Mouse (Mus musculus): ENCODE data around the gene Ppp1r1a.
A peak's percentile ranks its signal among the peaks of the same experiment; 100 is the strongest.

Gene Ppp1r1a

DNA sequence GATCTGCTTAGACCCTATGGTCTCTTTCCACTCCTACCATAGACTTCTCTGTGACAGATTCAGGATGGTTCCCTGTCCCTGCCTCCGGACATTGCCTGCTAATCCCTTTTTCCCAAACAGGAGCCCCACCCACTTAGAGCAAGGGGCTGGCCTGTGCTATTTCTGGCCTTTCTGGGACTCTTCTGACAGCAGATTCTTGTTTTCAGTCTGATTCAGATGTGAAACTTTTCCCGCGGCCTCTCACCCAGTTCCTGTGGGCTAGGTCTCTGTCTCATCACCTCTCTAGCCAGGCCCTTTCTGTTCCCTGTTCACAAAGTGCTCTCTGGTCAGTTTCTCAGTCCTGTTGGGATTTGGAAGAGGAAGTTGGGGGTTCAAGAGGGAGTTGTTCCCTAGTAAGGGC, 22.9 kb downstream of the Ppp1r1a start:
- DNase-seq (ENCODE audit: low spot score in 2 of 2) = no peak

DNA sequence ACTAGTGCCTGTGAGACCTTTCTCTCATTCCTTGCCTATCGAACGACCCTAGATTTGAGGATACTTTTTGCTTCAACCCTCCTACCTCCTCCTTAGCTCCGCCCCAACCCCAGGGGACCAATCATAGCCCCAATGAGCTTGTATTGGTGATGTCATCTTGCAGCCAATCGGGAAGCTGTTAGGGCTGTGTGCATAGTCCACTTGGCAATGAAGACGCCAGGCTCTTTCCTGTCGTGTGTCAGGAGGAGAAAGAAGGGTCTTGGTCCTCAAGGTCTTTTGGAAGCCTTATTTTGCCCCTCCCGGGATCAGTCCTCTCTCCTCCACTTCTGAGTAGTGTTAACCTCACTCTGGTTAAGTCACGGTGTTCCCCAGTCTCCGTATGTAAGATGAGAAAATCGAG, 23.7 kb downstream of the Ppp1r1a start:
- DNase-seq (ENCODE audit: low spot score in 2 of 2) = peak; percentile 41 to 53

DNA sequence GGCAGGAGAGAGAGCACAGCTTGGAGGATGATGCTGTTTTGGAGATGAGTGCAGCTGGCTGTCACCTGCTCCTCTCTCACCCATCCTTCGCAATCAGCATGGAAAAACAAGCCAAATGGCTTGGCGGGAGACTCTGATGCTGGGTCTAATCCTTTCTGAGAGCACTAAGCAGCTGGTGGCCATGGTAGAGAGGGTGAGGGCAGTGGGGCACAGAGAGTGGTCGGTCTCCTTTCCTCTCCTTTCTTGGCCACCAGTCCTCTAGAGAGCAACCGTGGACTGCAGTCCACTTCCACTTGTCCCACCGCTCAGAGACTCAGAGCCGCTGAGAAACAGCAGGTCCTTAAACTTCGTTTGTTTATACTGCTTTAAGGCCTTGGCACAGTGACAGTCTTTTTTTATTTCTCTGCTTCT, 24.2 kb downstream of the Ppp1r1a start:
- DNase-seq (ENCODE audit: low spot score in 2 of 2) = no peak

DNA sequence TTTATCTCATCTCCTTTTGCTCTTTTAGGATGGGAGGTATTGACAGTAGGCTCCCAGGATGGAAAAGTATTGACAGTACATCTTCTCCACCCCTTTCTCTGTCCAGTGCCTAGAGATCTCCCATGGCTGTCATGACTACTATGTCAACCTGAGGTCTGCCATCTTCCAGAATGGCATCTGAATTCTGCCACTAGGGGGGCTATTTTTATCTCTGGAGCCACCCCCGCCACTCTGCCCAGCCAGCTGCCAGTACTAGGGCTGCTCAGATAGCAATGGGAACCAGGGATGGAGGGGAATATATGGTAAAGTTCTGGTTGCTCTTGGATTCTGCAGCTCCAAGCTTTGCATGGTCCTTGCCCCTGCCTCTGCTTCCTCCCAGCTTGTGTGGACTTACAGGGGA, 26.2 kb downstream of the Ppp1r1a start:
- no peak for DNase-seq (ENCODE audit: low spot score in 2 of 2)

DNA sequence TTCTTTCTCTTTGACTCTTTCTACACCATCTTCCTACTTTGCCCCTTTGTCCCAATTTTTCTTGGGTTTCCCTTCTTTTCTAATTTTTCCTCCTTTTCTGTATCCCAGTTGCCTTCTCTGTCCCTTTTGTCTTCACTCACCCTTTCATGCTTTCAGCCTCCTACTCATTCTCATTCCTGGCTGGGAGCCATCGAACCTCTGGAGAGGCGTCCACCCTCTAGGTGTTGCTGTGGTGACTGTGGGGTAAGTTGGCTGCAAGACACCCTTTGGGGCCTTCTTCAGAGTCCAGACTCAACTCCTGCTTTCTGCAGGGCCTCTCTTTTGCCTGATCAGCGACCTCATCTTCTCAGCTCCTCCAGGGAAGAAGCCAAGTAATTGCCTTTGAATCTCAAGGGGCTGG, 28.5 kb downstream of the Ppp1r1a start:
- DNase-seq (ENCODE audit: low spot score in 2 of 2) = no peak

DNA sequence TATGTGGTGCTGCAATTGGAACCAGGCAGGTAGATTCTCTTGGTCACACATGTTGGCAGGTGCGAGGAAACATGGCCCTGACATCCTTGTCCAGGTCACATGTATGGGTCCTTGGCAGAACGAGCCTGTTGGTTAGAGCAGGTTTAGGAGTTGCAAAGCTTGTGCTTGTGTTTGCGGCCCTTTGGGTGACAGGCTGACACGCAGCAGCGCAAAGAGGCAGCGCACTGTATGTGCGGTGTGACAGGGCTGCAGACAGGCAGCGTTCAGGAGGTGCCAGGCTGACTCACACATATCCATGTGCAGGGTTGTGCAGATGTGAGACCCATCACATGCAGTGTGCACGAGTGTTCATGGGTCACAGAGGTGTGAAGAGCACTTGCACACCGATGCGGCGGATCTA, 34.1 kb downstream of the Ppp1r1a start:
- DNase-seq (ENCODE audit: low spot score in 2 of 2) = no peak

DNA sequence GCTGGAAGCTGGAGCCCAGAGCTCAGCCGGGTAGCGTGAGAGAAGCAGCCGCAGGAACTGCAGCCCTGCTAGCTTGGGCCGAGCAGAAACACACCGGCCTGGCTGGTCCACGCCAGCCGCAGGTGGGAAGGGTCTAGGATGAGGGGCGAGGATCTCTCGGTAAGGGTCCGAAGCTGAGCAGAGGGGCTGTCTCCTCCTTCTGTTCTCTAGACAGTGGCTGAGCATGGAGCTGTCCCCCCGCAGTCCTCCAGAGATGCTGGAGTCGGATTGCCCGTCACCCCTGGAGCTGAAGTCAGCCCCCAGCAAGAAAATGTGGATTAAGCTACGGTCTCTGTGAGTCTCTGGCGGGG, 34.6 kb downstream of the Ppp1r1a start:
- no peak for DNase-seq (ENCODE audit: low spot score in 2 of 2)

DNA sequence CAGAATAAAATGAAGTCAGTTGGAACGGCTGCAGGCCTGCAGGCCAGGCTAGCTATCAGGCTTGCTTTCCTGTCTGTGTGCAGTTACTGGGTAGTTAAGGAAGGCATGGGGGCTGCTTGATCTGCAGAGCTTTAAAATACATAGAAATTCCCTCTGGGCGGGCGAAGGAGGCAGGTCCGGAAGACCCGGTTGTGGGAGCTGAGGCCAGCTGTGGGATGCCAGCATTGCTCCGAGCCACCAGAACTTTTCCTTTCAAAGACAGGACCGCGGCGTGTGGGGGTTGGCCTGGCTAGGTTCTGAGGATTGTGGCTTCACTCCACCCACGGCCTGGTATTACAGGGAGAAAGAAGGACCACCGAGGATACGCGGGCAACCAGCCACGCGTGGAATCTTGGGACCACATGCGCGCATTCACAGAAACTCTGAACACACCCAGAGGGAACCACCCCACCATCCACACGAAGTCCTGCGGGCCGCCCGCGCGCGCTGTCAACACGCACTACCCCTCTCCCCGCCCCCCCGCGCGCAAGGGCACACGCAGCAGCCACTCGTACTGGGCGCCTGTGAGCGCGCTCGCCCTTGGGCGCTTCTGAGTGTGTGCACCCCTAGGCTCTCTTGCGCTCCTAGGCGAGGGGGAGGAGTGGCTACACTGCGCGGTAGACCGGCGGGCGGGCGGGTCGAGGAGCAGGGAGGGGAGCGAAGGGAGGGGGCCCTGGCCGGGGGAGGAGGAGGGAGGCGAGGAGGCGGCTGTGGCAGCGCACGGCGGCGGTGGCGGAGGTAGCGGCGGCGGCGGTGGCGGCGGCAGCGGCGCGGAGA, 35.2 kb downstream of the Ppp1r1a start, which contains the start of gene Pde1b:
Gene Pde1b (plus strand): TSS at position 600 of the 816 bp plus-strand sequence.
- peak; percentile 66 to 73 for DNase-seq (ENCODE audit: low spot score in 2 of 2)

DNA sequence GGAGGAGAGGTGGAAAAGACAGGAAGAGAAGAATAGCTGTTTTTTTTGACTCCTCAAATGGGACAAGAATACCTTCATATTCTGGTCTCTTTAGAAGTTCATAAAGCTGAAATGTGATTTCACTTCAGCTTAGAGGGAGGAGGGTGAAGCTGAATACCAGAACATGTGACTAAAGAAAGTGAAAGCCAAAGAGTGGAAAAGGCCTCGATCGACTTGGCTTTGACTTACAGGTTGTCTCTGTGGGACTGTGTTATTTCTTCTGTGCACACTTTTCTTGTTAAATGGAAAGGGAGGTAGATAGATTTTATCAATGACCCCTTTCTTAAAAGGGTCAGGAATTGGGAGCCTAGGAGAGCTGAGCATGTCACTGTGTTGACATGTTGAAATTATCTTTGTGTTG, 36.6 kb downstream of the Ppp1r1a start:
- no peak for DNase-seq (ENCODE audit: low spot score in 2 of 2)

DNA sequence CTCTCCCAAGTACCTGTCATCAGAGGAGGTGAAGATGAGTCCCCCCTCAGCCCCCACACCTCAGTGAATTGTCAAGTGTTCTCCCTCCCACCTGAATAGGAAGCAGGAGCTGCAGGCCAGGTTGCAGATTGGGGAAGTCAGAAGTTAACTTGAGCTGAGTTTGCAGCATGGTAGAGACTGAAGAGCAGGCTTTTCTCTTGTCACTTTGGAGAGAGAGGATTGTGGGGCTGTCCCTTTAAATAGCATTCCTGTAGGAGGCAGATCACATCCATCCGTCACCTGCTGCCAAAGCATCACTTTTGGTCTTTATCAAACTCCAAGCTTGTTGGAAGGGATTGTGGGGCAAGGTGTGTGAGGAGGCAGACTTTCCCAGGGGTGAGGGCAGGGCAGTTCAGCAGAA, 37.1 kb downstream of the Ppp1r1a start:
- DNase-seq (ENCODE audit: low spot score in 2 of 2) = no peak

DNA sequence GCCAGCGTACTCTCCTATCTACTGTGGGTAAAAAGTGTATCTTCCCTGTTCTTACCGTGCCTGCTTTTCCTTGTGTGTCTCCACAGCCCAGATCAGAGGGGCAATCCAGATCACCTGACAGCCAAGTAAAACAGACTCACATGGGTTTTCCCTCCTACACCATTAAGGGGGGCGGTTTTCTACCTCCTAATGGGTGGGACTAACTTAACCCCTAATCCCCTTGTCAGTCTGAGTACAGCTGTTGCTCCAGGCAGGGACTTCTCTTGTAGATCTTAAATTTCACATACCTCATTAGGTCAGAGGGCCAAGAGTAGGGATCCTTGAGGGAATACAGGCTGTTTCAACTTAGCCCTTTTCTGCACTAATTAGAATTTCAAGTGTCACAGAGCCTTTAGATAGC, 39.6 kb downstream of the Ppp1r1a start:
- DNase-seq (ENCODE audit: low spot score in 2 of 2) = no peak

DNA sequence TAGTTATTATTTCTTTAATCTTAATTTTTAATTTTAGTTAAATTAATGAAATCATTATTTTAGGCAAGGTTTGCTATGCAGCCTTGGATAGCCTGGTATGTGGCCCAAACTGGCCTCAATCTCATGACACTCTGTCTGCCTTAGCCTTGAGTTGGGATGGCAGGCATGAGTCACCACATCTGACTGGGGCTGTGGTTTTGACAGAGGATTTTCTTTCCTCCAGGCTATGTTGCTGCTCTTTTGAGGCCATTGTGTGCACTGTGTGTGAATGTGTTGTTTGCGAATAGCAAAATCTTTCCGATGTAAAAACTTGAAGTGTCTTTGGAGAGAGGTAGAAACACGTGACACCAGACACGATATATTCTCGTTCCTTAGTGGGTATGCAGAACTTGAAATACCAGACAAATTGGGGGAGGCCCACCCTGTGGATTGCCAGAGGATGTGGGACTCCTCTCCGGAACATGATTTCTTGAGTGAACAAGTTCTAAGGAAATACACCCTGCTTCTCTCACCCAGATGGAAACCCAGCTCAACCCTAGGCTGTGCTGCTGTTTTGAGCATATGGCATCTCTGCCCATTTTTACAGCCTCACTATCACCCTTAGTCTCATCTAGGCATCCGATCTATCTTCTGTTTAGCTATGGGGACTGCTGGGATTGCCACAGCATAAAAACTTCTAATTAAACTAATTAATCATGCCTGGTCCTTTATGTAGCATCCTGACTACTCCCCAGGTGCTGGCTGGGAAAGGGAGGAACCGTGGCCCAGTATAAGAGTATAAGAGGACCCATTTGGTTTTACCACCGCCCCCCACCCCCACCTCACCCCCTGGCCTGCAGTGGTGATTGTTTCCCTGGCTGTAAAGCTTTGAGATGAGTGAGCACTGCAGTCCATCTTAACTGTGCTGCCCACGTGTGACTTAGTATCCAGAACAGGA, 41.3 kb downstream of the Ppp1r1a start:
- no peak for DNase-seq (ENCODE audit: low spot score in 2 of 2)

DNA sequence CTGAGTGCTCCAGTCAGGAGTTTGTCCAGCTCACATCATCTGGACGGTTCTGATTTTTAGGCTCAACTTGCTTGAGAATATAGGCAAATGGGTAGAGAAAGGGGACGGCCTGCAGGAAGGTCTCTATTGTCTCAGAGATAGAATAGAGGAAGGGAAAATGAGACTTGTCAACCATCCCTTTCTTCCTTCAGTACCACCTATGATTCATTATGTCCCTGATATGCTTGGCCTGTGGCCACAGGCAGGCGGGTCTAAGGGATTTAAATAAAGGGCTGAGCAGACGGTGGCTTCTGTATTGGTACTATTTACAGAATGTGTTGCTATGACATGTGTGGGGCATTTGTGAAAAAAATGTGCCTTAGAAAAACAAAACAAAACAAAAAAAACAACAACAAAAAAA, 49.5 kb downstream of the Ppp1r1a start:
- no peak for DNase-seq (ENCODE audit: low spot score in 2 of 2)

DNA sequence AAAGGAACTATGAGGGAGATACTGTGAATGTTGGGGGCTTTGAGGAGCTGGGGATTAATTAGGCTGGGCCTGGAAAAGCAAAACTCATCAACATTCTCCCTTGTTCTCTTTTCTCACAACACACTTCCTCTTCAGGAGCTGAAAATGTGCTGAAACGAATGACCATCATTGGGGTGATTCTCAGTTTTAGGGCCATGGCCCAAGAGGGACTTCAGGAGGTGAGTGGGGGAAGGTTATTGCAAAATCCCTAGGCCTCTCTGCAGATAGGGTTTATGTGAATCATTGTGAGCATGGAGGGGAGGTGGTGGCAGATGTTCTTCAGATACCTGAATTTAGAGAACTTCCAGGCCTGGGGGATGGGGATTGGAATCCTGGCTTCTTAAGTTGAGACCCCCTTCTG, 51.1 kb downstream of the Ppp1r1a start:
- no peak for DNase-seq (ENCODE audit: low spot score in 2 of 2)

DNA sequence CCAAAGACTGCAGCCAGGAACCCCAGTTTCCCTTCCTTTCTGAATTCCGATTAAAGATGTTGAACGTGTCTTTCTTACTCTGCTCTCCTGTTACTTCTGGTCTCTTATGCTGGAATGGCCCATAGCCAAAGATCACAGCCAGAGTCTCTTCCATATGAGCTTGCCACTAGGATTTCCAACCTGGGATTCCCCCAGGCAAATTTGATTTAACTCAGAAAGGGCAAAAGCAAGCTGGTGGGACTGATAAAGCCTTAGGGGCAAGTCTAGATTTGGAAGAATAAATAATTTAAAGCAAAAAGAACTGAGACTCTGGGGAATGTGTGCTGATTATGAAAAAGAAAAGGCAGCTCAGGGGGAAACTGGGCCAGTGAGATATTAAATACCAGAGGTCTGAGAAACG, 52.7 kb downstream of the Ppp1r1a start:
- no peak for DNase-seq (ENCODE audit: low spot score in 2 of 2)

DNA sequence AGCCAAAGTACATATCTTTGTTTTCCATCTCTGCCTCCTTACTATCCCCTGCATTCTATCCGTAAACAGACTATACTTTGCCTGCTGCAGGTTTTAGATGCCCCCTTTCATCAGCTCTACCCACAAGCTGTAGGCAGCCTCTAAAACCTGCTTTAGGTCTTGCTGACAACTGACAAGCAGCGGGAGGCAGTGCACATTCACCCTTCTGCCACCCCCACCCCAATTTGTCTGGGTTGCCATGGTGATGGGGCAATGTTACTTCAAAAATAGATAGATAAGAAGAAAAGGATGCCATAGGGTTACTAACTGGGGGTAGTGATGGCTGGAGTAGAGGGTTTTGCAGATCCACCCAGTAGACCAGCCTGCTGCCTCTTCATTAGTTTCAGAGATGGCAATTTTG, 53.3 kb downstream of the Ppp1r1a start:
- DNase-seq (ENCODE audit: low spot score in 2 of 2) = no peak

DNA sequence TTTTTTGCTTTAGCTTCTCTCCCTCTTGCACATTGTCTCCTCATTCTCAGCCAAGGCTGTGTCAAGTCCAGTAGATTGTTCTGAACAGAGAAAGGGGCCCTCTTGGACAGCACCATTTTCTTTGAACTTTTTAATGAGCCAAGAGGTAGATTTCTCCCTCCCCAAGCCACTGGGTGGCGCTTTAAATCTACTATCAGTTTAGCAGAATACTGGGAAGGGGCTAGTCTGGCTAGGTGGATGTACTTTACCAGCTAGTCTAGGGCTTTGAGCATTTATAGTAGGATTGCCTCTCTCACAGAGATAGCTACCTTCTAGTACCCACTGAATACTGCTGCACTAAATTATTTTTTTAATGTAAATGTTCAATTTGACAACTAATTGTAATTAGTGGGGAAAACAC, 55.3 kb downstream of the Ppp1r1a start:
- DNase-seq (ENCODE audit: low spot score in 2 of 2) = no peak
